Mouse (Mus musculus) forebrain, embryonic 16.5 days (tissue): ENCODE measurements around the gene Rbm4b. TPM values are rescaled to one million over a fixed set of nuclear protein-coding genes. Genes with fewer than 3 reads are reported as not detected.

Experiments
- ATAC-seq: fragments of 200-750 bp; cut with Nextera tagmentation; 2 replicates; pipeline ENCODE4 v1.8.0; 2017; ENCODE audit warnings: mild to moderate bottlenecking, moderate library complexity
- H3K27ac ChIP-seq: fragments of 300-500 bp; sonication (generic); 2 replicates; pipeline ENCODE4 v1.5.1; 2014; ENCODE audit warnings: low read length, control low read depth
- H3K27me3 ChIP-seq: fragments of 300-500 bp; sonication (generic); replicated peaks from 2 replicates; pipeline ENCODE4 v1.6.1; 2014; ENCODE audit warnings: low read length; ENCODE audit not compliant: control insufficient read depth, insufficient read depth
- H3K36me3 ChIP-seq: fragments of 300-500 bp; sonication (generic); 2 replicates; pipeline ENCODE4 v1.6.1; 2014; ENCODE audit not compliant: control insufficient read depth, insufficient read depth
- H3K4me1 ChIP-seq: fragments of 300-500 bp; sonication (generic); replicated peaks from 2 replicates; pipeline ENCODE4 v1.6.1; 2014; ENCODE audit warnings: low read length; ENCODE audit not compliant: control insufficient read depth, insufficient read depth
- H3K4me2 ChIP-seq: fragments of 300-500 bp; sonication (generic); 2 replicates; pipeline ENCODE4 v1.6.1; 2014; ENCODE audit warnings: mild to moderate bottlenecking, low read length, control low read depth
- H3K4me3 ChIP-seq: fragments of 300-500 bp; sonication (generic); replicated peaks from 2 replicates; pipeline ENCODE4 v1.5.1; 2014; ENCODE audit warnings: mild to moderate bottlenecking, low read length, control low read depth
- H3K9ac ChIP-seq: fragments of 300-500 bp; sonication (generic); replicated peaks from 2 replicates; pipeline ENCODE4 v1.6.1; 2014; ENCODE audit warnings: low read depth, low read length, control low read depth
- H3K9me3 ChIP-seq: fragments of 300-500 bp; sonication (generic); 2 replicates; pipeline ENCODE4 v1.6.1; 2016; ENCODE audit warnings: low read length; ENCODE audit not compliant: control insufficient read depth
- WGBS: fragments of 180-500 bp; shearing (Covaris S2); extraction: QIAGEN DNeasy Blood & Tissue Kit; methylation state at CpG from one replicate; pipeline ENCODE4 v1.1.7; 2014; 5-methylcytosine and 5-hydroxymethylcytosine counted together
- polyA plus RNA-seq: library from polyadenylated mRNA; unstranded; fragments of >200 nt; fragmentation: Nextera tagmentation; extraction: Ambion mirVana; gene quantifications from 2 replicates; pipeline ENCODE4 v1.2.1, GENCODE M21; 2015

The Rbm4b gene
- polyA plus RNA-seq = 189 and 196 TPM in 2 replicates

DNA sequence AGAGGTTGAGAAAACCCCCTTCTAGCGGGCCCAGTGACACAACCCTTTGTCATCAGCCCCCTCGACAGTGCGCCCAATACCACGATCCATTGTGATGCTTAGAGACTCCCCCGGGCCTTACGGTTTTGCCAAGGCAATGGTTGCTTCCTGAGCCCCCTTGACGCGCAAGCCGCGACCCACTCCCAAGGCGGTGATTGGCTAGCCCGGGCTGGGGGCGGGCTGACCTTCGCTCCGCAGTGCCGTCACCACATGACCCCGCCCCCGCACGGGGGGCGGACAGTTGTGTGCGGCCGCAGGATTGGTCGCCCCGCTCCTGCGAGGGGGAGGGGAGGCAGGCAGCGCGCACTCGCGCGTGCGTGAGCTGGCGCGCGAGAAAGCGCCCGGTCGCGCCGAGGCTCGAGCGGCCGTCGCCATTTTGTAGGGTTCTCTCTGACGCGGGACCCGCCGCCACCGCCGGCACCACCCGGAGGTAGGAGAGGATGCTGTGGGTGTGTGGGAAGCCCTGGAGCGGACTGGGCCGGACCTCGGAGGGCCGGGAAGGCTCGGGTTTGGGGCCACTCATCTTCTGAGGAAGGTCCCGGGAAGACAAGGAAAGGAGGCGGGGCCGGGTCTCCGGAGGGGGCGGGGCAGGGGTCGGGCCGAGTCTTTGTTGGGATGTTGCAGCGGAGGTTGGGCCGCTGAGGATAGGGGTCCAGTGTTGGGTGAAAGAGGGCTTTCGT is at the start of gene Rbm4b:
TSS of gene Rbm4b (plus strand) at position 305 of the 719 bp plus-strand sequence.
- peak; percentile 93 for ATAC-seq
- Histone ChIP-seq H3K27ac (peak within 1 kb of the TSS; percentile 99), H3K9ac (peak within 1 kb of the TSS; percentile 97), H3K36me3 (peaks cover 14% of the 10 kb centered on the region), H3K4me2 (peak within 1 kb of the TSS; percentile 74), H3K9me3 (no peaks in the 10 kb centered on the region), H3K4me1 (peaks cover 34% of the 10 kb centered on the region), H3K27me3 (no peaks in the 10 kb centered on the region), H3K4me3 (peak within 1 kb of the TSS; percentile 91)
- under 1% methylated on average over 65 of the region's 65 CpGs for whole genome bisulfite sequencing

DNA sequence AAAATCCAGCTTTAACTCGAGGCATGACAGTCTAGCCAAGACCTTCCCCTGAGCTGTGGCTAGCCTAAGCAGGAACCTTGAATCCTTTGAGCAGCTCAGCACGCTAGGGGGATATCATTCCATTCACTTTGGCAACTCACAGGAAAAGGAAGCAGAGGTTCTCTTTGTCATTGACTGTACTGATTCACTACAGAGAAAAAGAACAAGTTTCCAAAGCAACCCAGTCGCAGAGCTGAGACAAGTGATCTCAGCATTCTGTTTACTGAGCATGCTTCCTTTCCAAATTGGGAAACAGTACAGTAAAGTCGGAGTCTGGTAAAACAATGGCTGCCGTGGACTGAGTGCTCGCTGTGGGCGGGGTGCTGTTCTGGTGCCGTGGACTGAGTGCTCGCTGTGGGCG is 47.5 kb upstream of the Rbm4b start:
- peaks cover 19% of the 10 kb centered on the region for H3K4me1 ChIP-seq
- H3K4me3 ChIP-seq = no peak overlapping the region
- H3K9ac ChIP-seq = no peak overlapping the region
- no peaks in the 10 kb centered on the region for H3K27me3 ChIP-seq
- H3K4me2 ChIP-seq = no peak overlapping the region
- 79% methylated on average over 10 of the region's 10 CpGs for WGBS
- no peak for ATAC-seq
- H3K27ac ChIP-seq = no peak overlapping the region
- no peaks in the 10 kb centered on the region for H3K36me3 ChIP-seq
- no peaks in the 10 kb centered on the region for H3K9me3 ChIP-seq

DNA sequence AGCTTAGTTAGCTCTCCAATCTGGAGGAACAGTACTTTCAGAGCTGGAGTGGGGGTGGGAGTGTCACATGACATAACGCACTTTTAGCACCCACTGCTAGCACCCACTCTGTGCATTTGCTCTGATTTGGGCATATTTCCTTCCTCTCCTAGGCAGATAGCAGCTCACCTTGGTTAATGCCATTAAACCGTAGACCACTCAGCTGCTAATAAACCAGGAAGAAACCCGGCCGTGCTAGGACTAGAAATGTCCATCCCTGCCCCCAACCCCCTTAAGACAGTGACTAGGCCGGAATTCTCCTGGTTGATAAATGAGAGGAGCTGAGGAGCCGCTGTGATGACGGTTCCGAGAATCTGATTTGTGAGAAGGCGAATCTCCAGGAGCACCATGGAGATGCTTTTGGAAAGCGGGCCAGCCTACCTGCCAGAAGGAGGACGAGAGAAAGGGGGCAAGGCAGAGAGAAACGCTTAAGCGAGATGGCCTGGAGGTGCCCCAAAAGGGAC is 45.1 kb upstream of the Rbm4b start, which contains the start of gene Sptbn2:
TSS of gene Sptbn2 (plus strand) at position 70 of the 503 bp plus-strand sequence.
- Histone ChIP-seq H3K27ac (peak within 1 kb of the TSS; percentile 88), H3K36me3 (no peaks in the 10 kb centered on the region), H3K4me1 (peaks cover 29% of the 10 kb centered on the region), H3K9ac (peak within 1 kb of the TSS; percentile 97), H3K27me3 (no peaks in the 10 kb centered on the region), H3K9me3 (no peaks in the 10 kb centered on the region), H3K4me3 (peak within 1 kb of the TSS; percentile 66), H3K4me2 (peak within 1 kb of the TSS; percentile 80)
- 9% methylated on average over 13 of the region's 13 CpGs for WGBS
- peak; percentile 65 for ATAC-seq

DNA sequence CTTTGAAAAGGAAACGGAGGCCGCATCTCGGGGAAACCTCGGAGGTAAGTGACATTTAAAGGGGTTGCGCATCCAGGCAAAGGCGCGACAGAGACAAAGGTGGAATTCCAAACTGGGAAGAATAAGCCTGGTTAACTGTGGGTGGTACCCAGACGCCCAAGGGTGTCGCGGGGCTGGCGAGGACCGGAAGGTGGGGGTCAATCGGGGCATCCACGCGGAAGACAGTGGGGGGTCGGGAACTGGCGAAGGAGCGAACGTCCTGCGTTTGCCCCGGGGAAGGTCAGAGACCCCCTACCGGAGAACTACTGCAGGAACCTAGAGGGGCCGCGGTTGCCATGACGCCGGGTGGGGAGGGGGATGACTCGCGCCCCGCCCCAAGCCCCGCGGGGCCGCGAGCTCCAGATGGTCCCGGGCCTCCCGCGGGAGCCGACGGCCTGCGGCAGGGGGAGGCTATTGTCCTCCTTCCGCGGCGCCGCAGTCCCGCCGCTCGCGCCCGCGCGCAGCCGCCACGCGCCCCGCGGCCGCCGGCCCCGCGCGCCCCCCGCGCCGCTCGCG is 44.6 kb upstream of the Rbm4b start:
- H3K36me3 ChIP-seq = no peaks in the 10 kb centered on the region
- WGBS = under 1% methylated on average over 49 of the region's 65 CpGs
- peak overlapping the region; percentile 80 for H3K4me2 ChIP-seq
- H3K9ac ChIP-seq = peak overlapping the region; percentile 97
- H3K27ac ChIP-seq = peak overlapping the region; percentile 88
- peak overlapping the region; percentile 66 for H3K4me3 ChIP-seq
- no peaks in the 10 kb centered on the region for H3K27me3 ChIP-seq
- no peaks in the 10 kb centered on the region for H3K9me3 ChIP-seq
- peaks cover 29% of the 10 kb centered on the region for H3K4me1 ChIP-seq
- peak; percentile 70 for ATAC-seq

DNA sequence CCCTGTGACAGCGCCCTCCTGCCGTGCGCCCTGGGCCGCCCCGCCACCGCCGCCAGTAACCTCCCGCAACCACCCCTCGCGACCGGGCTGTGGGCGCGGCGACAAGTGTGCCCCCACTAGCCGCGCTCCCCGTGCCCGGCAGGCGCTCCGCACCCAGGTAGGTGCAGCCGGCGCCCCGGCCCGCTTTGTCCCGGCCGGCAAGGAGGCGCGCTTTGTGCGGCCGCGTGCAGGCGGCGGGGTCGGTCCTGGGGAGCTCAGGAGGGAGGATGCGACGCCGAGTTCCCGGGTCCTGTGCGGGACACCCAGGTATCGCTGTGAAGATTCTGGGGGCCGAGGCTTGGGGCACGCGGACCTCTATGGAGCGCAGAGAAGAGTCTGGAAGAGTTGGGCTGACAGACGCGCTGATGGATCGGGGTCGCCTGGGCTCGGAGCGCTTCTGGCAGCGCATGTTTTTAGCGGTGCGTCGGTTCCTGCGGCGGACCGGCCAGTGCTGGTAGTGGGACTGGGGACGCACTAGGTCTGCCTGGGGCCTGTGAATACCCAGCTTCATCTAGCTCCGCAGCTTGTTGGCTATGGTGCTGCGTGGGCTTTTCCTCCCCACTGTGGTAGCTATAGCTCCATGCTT is 44.0 kb upstream of the Rbm4b start:
- H3K9me3 ChIP-seq = no peaks in the 10 kb centered on the region
- H3K4me2 ChIP-seq = peak overlapping the region; percentile 80
- ATAC-seq = peak; percentile 58
- H3K4me1 ChIP-seq = peaks cover 29% of the 10 kb centered on the region
- H3K9ac ChIP-seq = peak overlapping the region; percentile 97
- no peaks in the 10 kb centered on the region for H3K27me3 ChIP-seq
- peak overlapping the region; percentile 88 for H3K27ac ChIP-seq
- WGBS = under 1% methylated on average over 60 of the region's 60 CpGs
- no peaks in the 10 kb centered on the region for H3K36me3 ChIP-seq
- H3K4me3 ChIP-seq = peak overlapping the region; percentile 66

DNA sequence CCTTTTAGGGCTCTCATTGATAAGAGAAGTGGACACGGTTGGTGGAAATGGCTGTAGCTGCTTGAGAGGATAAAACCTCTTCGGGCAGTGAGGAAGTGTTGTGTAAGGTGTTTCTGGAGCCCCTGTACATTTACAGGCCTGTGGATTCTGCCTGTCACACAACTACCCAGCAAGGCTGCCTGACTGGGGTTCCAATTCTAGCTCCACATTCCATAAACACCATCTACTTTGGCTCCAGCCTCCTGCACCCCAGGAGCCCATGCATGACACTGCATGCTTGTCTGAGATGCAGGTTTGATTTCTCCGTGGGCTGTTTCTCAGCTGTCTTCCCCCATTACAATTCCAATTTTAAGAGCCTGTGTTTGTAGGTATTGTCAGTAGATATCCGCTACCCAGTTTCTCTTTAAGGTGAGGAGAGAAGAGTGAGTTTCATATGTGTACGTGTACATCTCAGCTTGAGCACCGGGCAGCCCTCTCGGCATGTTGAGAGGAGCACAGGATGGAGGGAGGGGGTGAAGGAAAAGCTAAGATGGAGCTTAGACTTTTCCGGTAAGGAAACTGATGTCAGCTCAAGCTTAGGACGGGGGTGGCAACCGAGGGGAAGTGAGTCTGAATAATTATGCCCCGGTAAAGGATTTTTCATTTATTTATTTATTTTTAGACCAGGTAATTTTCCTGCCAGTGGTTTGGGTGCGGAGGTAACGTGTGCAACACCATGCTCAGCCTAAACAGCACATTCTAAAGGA is 43.3 kb upstream of the Rbm4b start:
- peaks cover 29% of the 10 kb centered on the region for H3K4me1 ChIP-seq
- H3K9me3 ChIP-seq = no peaks in the 10 kb centered on the region
- peak overlapping the region; percentile 88 for H3K27ac ChIP-seq
- H3K4me2 ChIP-seq = peak overlapping the region; percentile 80
- H3K36me3 ChIP-seq = no peaks in the 10 kb centered on the region
- ATAC-seq = no peak
- peak overlapping the region; percentile 97 for H3K9ac ChIP-seq
- peak overlapping the region; percentile 66 for H3K4me3 ChIP-seq
- H3K27me3 ChIP-seq = no peaks in the 10 kb centered on the region
- WGBS = 28% methylated on average over 13 of the region's 13 CpGs

DNA sequence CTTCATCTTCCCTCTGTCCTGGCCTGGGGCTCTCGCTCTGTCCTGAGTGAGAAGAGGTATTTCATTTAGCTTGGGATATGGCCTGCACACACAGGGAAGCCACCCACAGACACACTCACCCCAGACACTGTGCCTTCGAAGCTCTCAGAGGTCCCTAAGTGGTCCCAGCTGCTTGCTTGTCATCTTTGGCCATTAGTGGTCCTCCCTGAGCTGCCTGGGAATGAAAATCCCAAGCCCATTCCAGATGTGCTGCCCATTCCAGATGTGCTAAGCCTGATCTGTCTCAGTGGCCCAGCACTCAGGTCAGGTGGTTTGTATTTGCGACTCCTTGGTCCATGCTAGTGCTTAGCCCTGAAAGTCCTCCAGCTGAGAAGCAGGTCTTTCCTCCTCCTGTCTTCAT is 42.4 kb upstream of the Rbm4b start:
- 0 out of 2 replicates have a peak overlapping the region, but pooled peaks have one; percentile 7 for H3K9ac ChIP-seq
- H3K36me3 ChIP-seq = no peaks in the 10 kb centered on the region
- H3K4me1 ChIP-seq = peaks cover 29% of the 10 kb centered on the region
- peak overlapping the region; percentile 3 for H3K4me3 ChIP-seq
- 72% methylated on average over 3 of the region's 3 CpGs for WGBS
- H3K27me3 ChIP-seq = no peaks in the 10 kb centered on the region
- peak overlapping the region; percentile 80 for H3K4me2 ChIP-seq
- H3K9me3 ChIP-seq = no peaks in the 10 kb centered on the region
- H3K27ac ChIP-seq = no peak overlapping the region
- no peak for ATAC-seq

DNA sequence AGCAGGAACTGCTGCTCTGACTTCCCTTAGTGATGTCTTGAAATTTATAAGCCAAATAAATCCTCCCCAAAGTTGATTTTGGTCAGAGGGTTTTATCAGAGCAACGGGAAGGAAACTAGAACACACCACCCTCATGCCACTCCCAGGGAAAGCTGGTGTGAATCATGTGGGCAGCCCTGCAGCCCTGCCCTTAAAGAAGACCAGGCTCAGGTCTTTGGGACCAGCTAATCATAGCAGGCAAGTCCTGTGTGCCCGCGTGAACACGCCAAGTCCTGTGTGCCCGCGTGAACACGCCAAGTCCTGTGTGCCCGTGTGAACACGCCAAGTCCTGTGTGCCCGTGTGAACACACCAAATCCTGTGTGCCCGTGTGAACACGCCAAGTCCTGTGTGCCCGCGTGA is 39.5 kb upstream of the Rbm4b start:
- Histone ChIP-seq H3K27ac (no peak overlapping the region), H3K4me3 (no peak overlapping the region), H3K36me3 (peaks cover 2% of the 10 kb centered on the region; the same call in 1 of the 2 replicates), H3K9ac (no peak overlapping the region), H3K4me1 (peaks cover 23% of the 10 kb centered on the region), H3K27me3 (no peaks in the 10 kb centered on the region), H3K4me2 (no peak overlapping the region), H3K9me3 (no peaks in the 10 kb centered on the region)
- 97% methylated on average over 14 of the region's 14 CpGs for WGBS
- ATAC-seq = no peak
